Mouse (Mus musculus) forebrain, embryonic 11.5 days (tissue): ENCODE results near the gene Rps6ka4. TPM values are rescaled to one million over a fixed set of nuclear protein-coding genes. Genes with fewer than 3 reads are reported as not detected.

Source experiments
- ATAC-seq: fragments of 200-750 bp; cut with Nextera tagmentation; replicated peaks from 2 replicates; pipeline ENCODE4 v1.8.0; 2017; ENCODE audit warnings: moderate TSS enrichment; ENCODE audit not compliant: low FRiP score
- DNase-seq: peaks from one replicate; pipeline ENCODE4 v3.0.0-alpha.2; 2017; ENCODE audit warnings: low spot score
- H3K27ac ChIP-seq: fragments of 300-500 bp; sonication (generic); 2 replicates; pipeline ENCODE4 v1.5.1; 2014; ENCODE audit warnings: low read depth, low read length
- H3K27me3 ChIP-seq: fragments of 300-500 bp; sonication (generic); 2 replicates; pipeline ENCODE4 v1.6.1; 2014; ENCODE audit warnings: mild to moderate bottlenecking, low read length, mixed read lengths; ENCODE audit not compliant: control insufficient read depth, insufficient read depth
- H3K36me3 ChIP-seq: fragments of 300-500 bp; sonication (generic); 2 replicates; pipeline ENCODE4 v1.6.1; 2014; ENCODE audit warnings: mild to moderate bottlenecking, low read length, moderate library complexity, mixed read lengths; ENCODE audit not compliant: control insufficient read depth, insufficient read depth
- H3K4me1 ChIP-seq: fragments of 300-500 bp; sonication (generic); replicated peaks from 2 replicates; pipeline ENCODE4 v1.6.1; 2014; ENCODE audit warnings: low read length, mixed read lengths; ENCODE audit not compliant: control insufficient read depth, insufficient read depth
- H3K4me2 ChIP-seq: fragments of 300-500 bp; sonication (generic); 2 replicates; pipeline ENCODE4 v1.6.1; 2014; ENCODE audit warnings: low read depth, mild to moderate bottlenecking, low read length, moderate library complexity, mixed read lengths; ENCODE audit not compliant: severe bottlenecking
- H3K4me3 ChIP-seq: fragments of 300-500 bp; sonication (generic); 2 replicates; pipeline ENCODE4 v1.5.1; 2014; ENCODE audit warnings: low read depth, low read length
- H3K9ac ChIP-seq: fragments of 300-500 bp; sonication (generic); 2 replicates; pipeline ENCODE4 v1.6.1; 2014; ENCODE audit warnings: low read length
- H3K9me3 ChIP-seq: fragments of 300-500 bp; sonication (generic); 2 replicates; pipeline ENCODE4 v1.6.1; 2016; ENCODE audit warnings: low read length, mixed read lengths; ENCODE audit not compliant: control insufficient read depth
- WGBS: fragments of 180-500 bp; shearing (Covaris S2); extraction: QIAGEN DNeasy Blood & Tissue Kit; methylation state at CpG from one replicate; pipeline ENCODE4 v1.1.7; 2014; 5-methylcytosine and 5-hydroxymethylcytosine counted together
- microRNA-seq: library from miRNA; unstranded; fragments of <30 nt; microRNA quantifications from one replicate; pipeline ENCODE4, GENCODE M21; 2016; ENCODE audit not compliant: insufficient number of aligned reads
- polyA plus RNA-seq: library from polyadenylated mRNA; unstranded; fragments of >200 nt; fragmentation: Nextera tagmentation; extraction: Ambion mirVana; gene quantifications from 2 replicates; pipeline ENCODE4 v1.2.1, GENCODE M21; 2014

Rps6ka4 gene
- polyA plus RNA-seq, 1 experiment from 2014 or later, result 7.2 TPM

- no peaks in the 10 kb centered on the region for H3K36me3 ChIP-seq
- H3K9me3 ChIP-seq, result no peaks in the 10 kb centered on the region
- no peak overlapping the region for H3K4me3 ChIP-seq
- ATAC-seq (no peak), DNase-seq (no peak)
- H3K4me2 ChIP-seq, result no peak overlapping the region
- 75% methylated on average over 3 of the region's 3 CpGs for WGBS
- H3K27ac ChIP-seq, result no peak overlapping the region
- H3K9ac ChIP-seq, result no peak overlapping the region
- peaks cover 31% of the 10 kb centered on the region for H3K27me3 ChIP-seq
- H3K4me1 ChIP-seq, result peaks cover 10% of the 10 kb centered on the region
These were observed 13.8 kb downstream of the Rps6ka4 start for GRCm38 (mm10) chr19:6826601-6827000.

DNA sequence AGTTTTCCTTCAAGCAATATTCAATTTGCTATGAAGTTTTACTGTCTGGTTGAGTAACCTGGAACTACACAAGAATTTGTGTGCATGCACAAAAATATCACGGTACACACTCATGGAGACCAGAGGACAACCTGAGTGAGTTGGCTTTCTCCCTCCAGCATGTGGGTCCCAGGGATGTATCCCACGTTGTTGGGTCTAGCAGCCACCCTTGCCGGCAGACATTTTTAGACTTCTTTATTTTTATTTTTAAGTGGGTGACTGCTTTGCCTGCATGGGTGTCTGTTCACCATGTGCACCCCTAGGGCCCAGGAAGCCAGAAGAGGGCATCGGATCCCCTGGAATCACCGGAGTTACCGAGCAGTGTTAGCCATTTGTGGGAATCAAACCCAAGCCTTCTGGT lies 15.1 kb downstream of the Rps6ka4 start:
- Histone ChIP-seq H3K36me3 (no peaks in the 10 kb centered on the region), H3K9me3 (no peaks in the 10 kb centered on the region), H3K27me3 (peaks cover 19% of the 10 kb centered on the region), H3K9ac (no peak overlapping the region), H3K27ac (no peak overlapping the region), H3K4me2 (no peak overlapping the region), H3K4me1 (peaks cover 6% of the 10 kb centered on the region; the same call in 1 of the 2 replicates), H3K4me3 (no peak overlapping the region)
- WGBS, result 84% methylated on average over 6 of the region's 6 CpGs
- DNase-seq (no peak), ATAC-seq (no peak)

GRCm38 (mm10) chr19:6820538-6821195 lies 19.8 kb downstream of the Rps6ka4 start:
- no peaks in the 10 kb centered on the region for H3K4me1 ChIP-seq
- H3K9ac ChIP-seq, result no peak overlapping the region
- no peaks in the 10 kb centered on the region for H3K36me3 ChIP-seq
- no peak for DNase-seq
- no peak overlapping the region for H3K4me2 ChIP-seq
- ATAC-seq, result no peak
- no peak overlapping the region for H3K4me3 ChIP-seq
- 83% methylated on average over 13 of the region's 13 CpGs for WGBS
- H3K27me3 ChIP-seq, result no peaks in the 10 kb centered on the region
- no peak overlapping the region for H3K27ac ChIP-seq
- no peaks in the 10 kb centered on the region for H3K9me3 ChIP-seq

DNA sequence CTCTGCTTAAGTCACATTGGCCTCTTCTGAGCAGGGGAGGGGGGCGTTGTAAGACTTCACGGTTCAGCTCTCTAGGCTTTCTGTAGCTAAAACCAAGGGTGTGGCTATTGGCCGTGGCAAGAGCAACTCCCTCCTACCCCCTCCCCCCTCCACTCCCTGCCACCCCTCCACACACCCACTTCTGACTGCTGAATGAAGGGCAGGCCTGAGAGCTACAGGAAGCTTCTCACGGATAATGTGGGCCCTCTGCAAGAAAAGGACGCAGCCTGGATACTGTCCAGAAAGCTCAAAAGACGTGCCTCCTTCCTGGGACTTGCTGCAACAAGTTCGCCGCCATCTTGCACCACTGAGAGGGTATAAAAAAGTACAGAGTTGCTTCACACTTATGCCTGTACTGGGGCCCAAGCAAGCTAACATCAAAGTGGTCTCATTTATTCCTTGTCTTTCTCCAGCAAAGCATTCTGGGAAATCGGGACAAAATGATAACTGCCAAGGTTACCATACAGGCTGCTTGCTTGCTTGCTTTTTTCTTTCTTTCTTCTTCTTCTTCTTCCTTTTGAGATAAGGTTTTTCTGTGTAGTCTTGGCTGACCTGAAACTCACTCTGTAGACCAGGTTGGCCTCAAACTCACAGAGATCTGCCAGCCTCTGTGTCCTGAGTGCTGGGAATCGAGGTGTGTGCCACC lies 21.2 kb downstream of the Rps6ka4 start:
- no peaks in the 10 kb centered on the region for H3K4me1 ChIP-seq
- H3K36me3 ChIP-seq, result no peaks in the 10 kb centered on the region
- no peak for DNase-seq
- H3K4me2 ChIP-seq, result no peak overlapping the region
- no peaks in the 10 kb centered on the region for H3K27me3 ChIP-seq
- no peak overlapping the region for H3K27ac ChIP-seq
- no peaks in the 10 kb centered on the region for H3K9me3 ChIP-seq
- ATAC-seq, result no peak
- H3K4me3 ChIP-seq, result no peak overlapping the region
- no peak overlapping the region for H3K9ac ChIP-seq
- WGBS, result 48% methylated on average over 10 of the region's 10 CpGs

DNA sequence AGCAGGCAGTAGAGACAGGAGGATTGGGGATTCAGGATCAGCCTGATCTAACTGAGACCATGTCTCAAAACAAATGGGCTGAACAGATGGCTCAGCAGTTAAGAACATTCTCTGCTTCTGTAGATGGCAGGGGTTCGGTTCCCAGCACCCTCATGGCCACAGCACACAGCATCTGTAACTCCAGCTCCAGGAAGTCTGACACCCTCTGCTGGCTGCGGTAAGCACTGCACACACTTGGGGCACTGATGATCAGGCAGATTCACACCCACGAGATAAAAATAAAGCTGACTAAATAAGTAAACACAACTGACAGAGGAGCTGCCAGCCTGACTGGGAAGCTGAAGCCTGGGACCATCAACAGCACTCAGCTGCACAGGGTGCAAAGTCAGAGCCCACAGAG lies 25.5 kb downstream of the Rps6ka4 start:
- no peaks in the 10 kb centered on the region for H3K36me3 ChIP-seq
- ATAC-seq (no peak), DNase-seq (no peak)
- H3K9ac ChIP-seq, result no peak overlapping the region
- no peak overlapping the region for H3K4me2 ChIP-seq
- H3K4me3 ChIP-seq, result no peak overlapping the region
- H3K27ac ChIP-seq, result no peak overlapping the region
- 92% methylated on average over 3 of the region's 3 CpGs for WGBS
- H3K27me3 ChIP-seq, result no peaks in the 10 kb centered on the region
- H3K9me3 ChIP-seq, result no peaks in the 10 kb centered on the region
- 0 out of 2 replicates have a peak, but pooled peaks cover 2% of the 10 kb centered on the region for H3K4me1 ChIP-seq

DNA sequence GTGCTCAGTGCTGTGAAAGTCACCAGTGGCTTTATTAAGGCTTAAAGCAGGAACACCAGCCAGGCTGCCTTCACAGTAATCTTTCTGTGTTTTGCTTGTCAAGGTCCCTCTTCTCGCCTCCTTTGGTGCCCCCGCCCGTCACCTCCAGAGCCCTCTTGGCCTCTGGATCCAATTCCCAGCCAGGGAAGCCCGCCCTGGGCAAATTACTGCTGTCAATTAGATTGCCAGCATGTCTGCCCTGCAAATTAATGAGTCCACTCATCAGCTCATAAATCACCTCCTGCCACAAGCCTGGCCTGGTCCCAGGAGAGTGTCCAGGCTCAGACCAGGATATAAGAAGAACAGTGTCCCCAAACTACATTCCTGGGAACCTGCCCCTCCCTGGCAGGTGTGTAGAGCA lies 26.1 kb downstream of the Rps6ka4 start:
- Histone ChIP-seq H3K9ac (no peak overlapping the region), H3K4me1 (0 out of 2 replicates have a peak, but pooled peaks cover 2% of the 10 kb centered on the region), H3K27ac (no peak overlapping the region), H3K4me2 (no peak overlapping the region), H3K36me3 (no peaks in the 10 kb centered on the region), H3K27me3 (no peaks in the 10 kb centered on the region), H3K9me3 (no peaks in the 10 kb centered on the region), H3K4me3 (no peak overlapping the region)
- ATAC-seq (no peak), DNase-seq (no peak)
- WGBS, result 45% methylated on average over 4 of the region's 4 CpGs

Small RNAs within 50 kb of the gene (microRNA-seq; reads per million reads assigned to microRNA genes)
- gene Mir5046, result not detected

Other genes with a start within 250 kb of the Rps6ka4 start
- 0.56 and 0.80 TPM in 2 replicates for gene Ccdc88b, start 17.6 kb upstream of the Rps6ka4 start, polyA plus RNA-seq
- gene Trmt112, start 69.1 kb upstream of the Rps6ka4 start, polyA plus RNA-seq, result 144 and 152 TPM in 2 replicates
- gene Prdx5, start 69.5 kb upstream of the Rps6ka4 start, polyA plus RNA-seq, result 105 and 106 TPM in 2 replicates
- 5.4 TPM in 2 replicates for gene Esrra, start 81.2 kb upstream of the Rps6ka4 start, polyA plus RNA-seq
- gene Catsperz, start 84.7 kb upstream of the Rps6ka4 start, polyA plus RNA-seq, result not detected in 2 replicates
- not detected in 2 replicates for gene Kcnk4, start 93.9 kb upstream of the Rps6ka4 start, polyA plus RNA-seq
- gene Bad, start 101.2 kb upstream of the Rps6ka4 start, polyA plus RNA-seq, result 56.6 and 57.0 TPM in 2 replicates
- gene Gpr137, start 101.8 kb upstream of the Rps6ka4 start, polyA plus RNA-seq, result 32.7 and 34.3 TPM in 2 replicates
- gene Ppp1r14b, start 134.3 kb upstream of the Rps6ka4 start, polyA plus RNA-seq, result 305 and 329 TPM in 2 replicates
- gene Plcb3, start 135.8 kb upstream of the Rps6ka4 start, polyA plus RNA-seq, result 21.2 and 24.1 TPM in 2 replicates
- 65.4 and 80.7 TPM in 2 replicates for gene Fkbp2, start 139.9 kb upstream of the Rps6ka4 start, polyA plus RNA-seq
- 29.5 and 32.7 TPM in 2 replicates for gene Vegfb, start 147.0 kb upstream of the Rps6ka4 start, polyA plus RNA-seq
- 14.5 and 18.8 TPM in 2 replicates for gene Dnajc4, start 151.9 kb upstream of the Rps6ka4 start, polyA plus RNA-seq
- gene Nudt22, start 155.5 kb upstream of the Rps6ka4 start, polyA plus RNA-seq, result 13.5 and 14.6 TPM in 2 replicates
- 12.8 and 14.9 TPM in 2 replicates for gene Trpt1, start 155.5 kb upstream of the Rps6ka4 start, polyA plus RNA-seq
- 8.0 and 8.5 TPM in 2 replicates for gene Fermt3, start 178.8 kb upstream of the Rps6ka4 start, polyA plus RNA-seq
- 428 and 444 TPM in 2 replicates for gene Stip1, start 199.3 kb upstream of the Rps6ka4 start, polyA plus RNA-seq
- 3.6 and 4.0 TPM in 2 replicates for gene Macrod1, start 216.2 kb upstream of the Rps6ka4 start, polyA plus RNA-seq